Mouse (Mus musculus) hindbrain, embryonic 15.5 days (tissue): ENCODE results near the gene Khdrbs1. TPM values are rescaled to one million over a fixed set of nuclear protein-coding genes. Genes with fewer than 3 reads are reported as not detected.
"Not testable (repeated sequence)": the region's sequence is repeated elsewhere in the genome, so short reads cannot be mapped to it uniquely, and the experiment has no call there.

Experiments used
- ATAC-seq: fragments of 200-750 bp; cut with Nextera tagmentation; 2 replicates; pipeline ENCODE4 v1.8.0; 2017; ENCODE audit warnings: low read depth, moderate number of reproducible peaks, moderate TSS enrichment; ENCODE audit not compliant: low FRiP score
- H3K27ac ChIP-seq: fragments of 300-500 bp; sonication (generic); replicated peaks from 2 replicates; pipeline ENCODE4 v1.5.1; 2015; ENCODE audit warnings: mild to moderate bottlenecking, inconsistent platforms
- H3K27me3 ChIP-seq: fragments of 300-500 bp; sonication (generic); 2 replicates; pipeline ENCODE4 v1.6.1; 2015; ENCODE audit warnings: control low read depth, inconsistent platforms
- H3K36me3 ChIP-seq: fragments of 300-500 bp; sonication (generic); 2 replicates; pipeline ENCODE4 v1.6.1; 2015; ENCODE audit warnings: control low read depth, inconsistent platforms
- H3K4me1 ChIP-seq: fragments of 300-500 bp; sonication (generic); replicated peaks from 2 replicates; pipeline ENCODE4 v1.6.1; 2015; ENCODE audit warnings: control low read depth, inconsistent platforms
- H3K4me2 ChIP-seq: fragments of 300-500 bp; sonication (generic); 2 replicates; pipeline ENCODE4 v1.6.1; 2015; ENCODE audit warnings: moderate library complexity, mild to moderate bottlenecking, inconsistent platforms
- H3K4me3 ChIP-seq: fragments of 300-500 bp; sonication (generic); 2 replicates; pipeline ENCODE4 v1.5.1; 2015; ENCODE audit warnings: mild to moderate bottlenecking, inconsistent platforms
- H3K9ac ChIP-seq: fragments of 300-500 bp; sonication (generic); 2 replicates; pipeline ENCODE4 v1.6.1; 2015; ENCODE audit warnings: inconsistent platforms
- H3K9me3 ChIP-seq: fragments of 300-500 bp; sonication (generic); 2 replicates; pipeline ENCODE4 v1.6.1; 2016; ENCODE audit warnings: control low read depth, inconsistent platforms
- WGBS: fragments of 180-500 bp; shearing (Covaris S2); methylation state at CpG from one replicate; pipeline ENCODE4 v1.1.7; 2015; 5-methylcytosine and 5-hydroxymethylcytosine counted together
- polyA plus RNA-seq: library from polyadenylated mRNA; unstranded; fragments of >200 nt; fragmentation: Nextera tagmentation; extraction: Ambion mirVana; gene quantifications from 2 replicates; pipeline ENCODE4 v1.2.1, GENCODE M21; 2015

The Khdrbs1 gene
- polyA plus RNA-seq, 1 experiment from 2014 or later = 122 TPM

GRCm38 (mm10) chr4:129741974-129742231 lies 200 bp downstream of the Khdrbs1 start:
- Histone ChIP-seq H3K36me3 (no peaks in the 10 kb centered on the region), H3K27ac (peak overlapping the region; percentile 94), H3K4me1 (peaks cover 39% of the 10 kb centered on the region), H3K9me3 (no peaks in the 10 kb centered on the region), H3K4me3 (peak overlapping the region; percentile 99), H3K27me3 (no peaks in the 10 kb centered on the region), H3K4me2 (peak overlapping the region; percentile 59), H3K9ac (peak overlapping the region; percentile 96)
- under 1% methylated on average over 33 of the region's 34 CpGs for WGBS
- no peak; the same call in 1 of the 2 replicates for ATAC-seq

GRCm38 (mm10) chr4:129741251-129741973 lies 691 bp downstream of the Khdrbs1 start:
- peak overlapping the region; percentile 59 for H3K4me2 ChIP-seq
- H3K9me3 ChIP-seq = no peaks in the 10 kb centered on the region
- WGBS = under 1% methylated on average over 62 of the region's 62 CpGs
- peaks cover 39% of the 10 kb centered on the region for H3K4me1 ChIP-seq
- peak; percentile 2; the same call in 1 of the 2 replicates for ATAC-seq
- peak overlapping the region; percentile 94 for H3K27ac ChIP-seq
- peak overlapping the region; percentile 99 for H3K4me3 ChIP-seq
- peak overlapping the region; percentile 96 for H3K9ac ChIP-seq
- H3K36me3 ChIP-seq = no peaks in the 10 kb centered on the region
- H3K27me3 ChIP-seq = no peaks in the 10 kb centered on the region

GRCm38 (mm10) chr4:129739111-129739645 lies 2.9 kb downstream of the Khdrbs1 start:
- 79% methylated on average over 4 of the region's 4 CpGs for WGBS
- no peak overlapping the region for H3K27ac ChIP-seq
- no peak for ATAC-seq
- H3K9me3 ChIP-seq = no peaks in the 10 kb centered on the region
- H3K4me1 ChIP-seq = peaks cover 46% of the 10 kb centered on the region
- no peak overlapping the region for H3K9ac ChIP-seq
- H3K36me3 ChIP-seq = no peaks in the 10 kb centered on the region; the same call in 1 of the 2 replicates
- no peaks in the 10 kb centered on the region for H3K27me3 ChIP-seq
- H3K4me2 ChIP-seq = peak overlapping the region; percentile 59
- H3K4me3 ChIP-seq = peak overlapping the region; percentile 99

- H3K9ac ChIP-seq = no peak overlapping the region
- H3K4me2 ChIP-seq = no peak overlapping the region
- no peak overlapping the region for H3K27ac ChIP-seq
- H3K27me3 ChIP-seq = no peaks in the 10 kb centered on the region
- WGBS = 90% methylated on average over 1 of the region's 1 CpGs
- no peak for ATAC-seq
- H3K4me3 ChIP-seq = no peak overlapping the region
- no peaks in the 10 kb centered on the region for H3K9me3 ChIP-seq
- peaks cover 39% of the 10 kb centered on the region for H3K4me1 ChIP-seq
- no peaks in the 10 kb centered on the region; the same call in 1 of the 2 replicates for H3K36me3 ChIP-seq
These were observed 5.9 kb downstream of the Khdrbs1 start for GRCm38 (mm10) chr4:129736173-129736572.

- H3K4me1 ChIP-seq = peaks cover 38% of the 10 kb centered on the region
- 89% methylated on average over 4 of the region's 4 CpGs for WGBS
These were observed 6.6 kb downstream of the Khdrbs1 start for GRCm38 (mm10) chr4:129735485-129735884.

GRCm38 (mm10) chr4:129731423-129731822 lies 10.7 kb downstream of the Khdrbs1 start:
- no peaks in the 10 kb centered on the region for H3K27me3 ChIP-seq
- H3K4me3 ChIP-seq = no peak overlapping the region
- peaks cover 23% of the 10 kb centered on the region for H3K36me3 ChIP-seq
- WGBS = 71% methylated on average over 5 of the region's 5 CpGs
- H3K27ac ChIP-seq = no peak overlapping the region
- no peak overlapping the region for H3K9ac ChIP-seq
- no peak overlapping the region for H3K4me2 ChIP-seq
- H3K4me1 ChIP-seq = peaks cover 10% of the 10 kb centered on the region; the same call in 1 of the 2 replicates
- H3K9me3 ChIP-seq = no peaks in the 10 kb centered on the region
- ATAC-seq = no peak

More at GRCm38 (mm10) chr4:129735485-129735884, 6.6 kb downstream of the Khdrbs1 start:
- not testable (repeated sequence) for H3K4me3 ChIP-seq, H3K36me3 ChIP-seq, H3K27ac ChIP-seq, H3K4me2 ChIP-seq, H3K27me3 ChIP-seq, H3K9ac ChIP-seq, H3K9me3 ChIP-seq, ATAC-seq

GRCm38 (mm10) chr4:129716310-129716709 lies 25.8 kb downstream of the Khdrbs1 start:
- Histone ChIP-seq H3K27ac (no peak overlapping the region), H3K9me3 (no peaks in the 10 kb centered on the region), H3K27me3 (no peaks in the 10 kb centered on the region), H3K4me2 (no peak overlapping the region), H3K9ac (no peak overlapping the region), H3K4me1 (no peaks in the 10 kb centered on the region), H3K36me3 (peaks cover 84% of the 10 kb centered on the region), H3K4me3 (no peak overlapping the region)
- ATAC-seq = no peak
- 88% methylated on average over 9 of the region's 9 CpGs for WGBS

- 44% methylated on average over 8 of the region's 8 CpGs for WGBS
- Histone ChIP-seq H3K9ac (no peak overlapping the region), H3K4me1 (peaks cover 14% of the 10 kb centered on the region), H3K9me3 (no peaks in the 10 kb centered on the region), H3K27me3 (no peaks in the 10 kb centered on the region), H3K4me2 (no peak overlapping the region), H3K27ac (peak overlapping the region; percentile 67), H3K4me3 (no peak overlapping the region), H3K36me3 (peaks cover 71% of the 10 kb centered on the region)
- peak; percentile 74; the same call in 1 of the 2 replicates for ATAC-seq
These were observed 32.5 kb downstream of the Khdrbs1 start for GRCm38 (mm10) chr4:129709486-129710129.

- Histone ChIP-seq H3K27ac (peak overlapping the region; percentile 20; the same call in 1 of the 2 replicates), H3K4me2 (no peak overlapping the region), H3K4me3 (no peak overlapping the region), H3K9me3 (no peaks in the 10 kb centered on the region), H3K36me3 (peaks cover 60% of the 10 kb centered on the region), H3K27me3 (no peaks in the 10 kb centered on the region), H3K4me1 (peaks cover 28% of the 10 kb centered on the region), H3K9ac (no peak overlapping the region)
- no peak for ATAC-seq
- 31% methylated on average over 3 of the region's 3 CpGs for WGBS
These were observed 35.4 kb downstream of the Khdrbs1 start for GRCm38 (mm10) chr4:129706750-129707149.

- H3K4me1 ChIP-seq = peaks cover 43% of the 10 kb centered on the region
These were observed 39.6 kb downstream of the Khdrbs1 start for GRCm38 (mm10) chr4:129702454-129702853.

GRCm38 (mm10) chr4:129701503-129702377 lies 40.4 kb downstream of the Khdrbs1 start:
- H3K27ac ChIP-seq = peak overlapping the region; percentile 79
- ATAC-seq = peak; percentile 25
- no peak overlapping the region for H3K4me3 ChIP-seq
- 40% methylated on average over 17 of the region's 17 CpGs for WGBS
- no peaks in the 10 kb centered on the region for H3K27me3 ChIP-seq
- peaks cover 19% of the 10 kb centered on the region for H3K36me3 ChIP-seq
- no peaks in the 10 kb centered on the region for H3K9me3 ChIP-seq
- H3K4me1 ChIP-seq = peaks cover 47% of the 10 kb centered on the region
- H3K4me2 ChIP-seq = 0 out of 2 replicates have a peak overlapping the region, but pooled peaks have one; percentile 19
- H3K9ac ChIP-seq = peak overlapping the region; percentile 12; the same call in 1 of the 2 replicates

More at GRCm38 (mm10) chr4:129702454-129702853, 39.6 kb downstream of the Khdrbs1 start:
- Histone ChIP-seq H3K27me3 (no peaks in the 10 kb centered on the region), H3K4me2 (no peak overlapping the region), H3K36me3 (peaks cover 20% of the 10 kb centered on the region), H3K27ac (peak overlapping the region; percentile 79), H3K9me3 (no peaks in the 10 kb centered on the region), H3K9ac (peak overlapping the region; percentile 12; the same call in 1 of the 2 replicates), H3K4me3 (no peak overlapping the region)
- 7% methylated on average over 11 of the region's 11 CpGs for WGBS
- peak; percentile 79 for ATAC-seq
